Mouse (Mus musculus) left cerebral cortex, postnatal 4 days (tissue): Measurements from ENCODE around the gene Ass1. TPM values are rescaled to one million over a fixed set of nuclear protein-coding genes. Genes with fewer than 3 reads are reported as not detected.

ENCODE experiments used
- DNase-seq: peaks from one replicate; pipeline ENCODE4 v3.0.0-alpha.2; 2022
- intact Hi-C: fragments of 180-260 bp; cut with DNase I; formaldehyde crosslinking; loops from one replicate; pipeline ENCODE4 v1.15.1; 2025
- total RNA-seq, 2 experiments: library from RNA; stranded (reverse); gene quantifications; 2 replicates each; pipeline ENCODE4 v1.2.3; 2021

Gene Ass1
- 10 to 100 TPM; 14.7 to 18.2 TPM for total RNA-seq

DNA sequence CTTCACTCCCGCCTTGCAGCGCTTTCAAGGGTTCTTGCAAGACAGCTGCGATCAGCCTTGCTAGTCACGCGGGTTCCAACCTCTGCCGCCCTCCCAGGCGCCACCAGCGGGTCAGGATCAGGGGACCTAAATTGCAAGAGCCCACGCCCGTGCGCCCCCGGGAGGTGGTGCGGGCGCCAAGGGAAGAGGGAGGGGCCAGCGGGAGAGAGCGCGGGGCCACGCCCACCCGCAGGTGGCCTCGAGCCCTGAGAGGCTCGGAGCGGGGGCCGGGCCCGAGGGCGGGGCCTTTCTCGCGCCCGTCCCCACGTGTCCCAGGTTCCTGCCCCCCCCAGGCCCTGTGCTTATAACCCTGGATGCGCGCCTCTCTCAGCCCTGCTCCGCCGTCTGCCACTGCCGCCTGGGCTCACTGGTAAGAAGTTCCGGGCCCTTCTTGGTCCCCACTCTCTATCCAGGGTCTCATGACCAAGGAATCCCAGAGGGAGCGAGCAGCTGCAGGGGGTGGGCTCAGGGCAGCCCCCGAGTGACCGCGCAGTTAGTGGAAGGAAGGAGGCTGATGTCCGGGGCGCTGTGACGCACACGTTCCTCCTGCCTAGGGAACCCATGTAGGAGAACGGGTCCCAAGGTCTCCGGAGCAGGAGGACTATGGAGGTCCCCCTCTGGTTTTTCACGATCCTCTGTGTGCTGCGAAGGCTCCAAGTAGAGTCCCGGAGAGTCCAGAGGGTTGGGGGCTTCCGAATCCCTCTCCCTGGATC, at the start of gene Ass1:
TSS of gene Ass1 (plus strand) at position 277 of the 752 bp plus-strand sequence.
- intact Hi-C loops: no loop called here
- DNase-seq: peak; percentile 38

DNA sequence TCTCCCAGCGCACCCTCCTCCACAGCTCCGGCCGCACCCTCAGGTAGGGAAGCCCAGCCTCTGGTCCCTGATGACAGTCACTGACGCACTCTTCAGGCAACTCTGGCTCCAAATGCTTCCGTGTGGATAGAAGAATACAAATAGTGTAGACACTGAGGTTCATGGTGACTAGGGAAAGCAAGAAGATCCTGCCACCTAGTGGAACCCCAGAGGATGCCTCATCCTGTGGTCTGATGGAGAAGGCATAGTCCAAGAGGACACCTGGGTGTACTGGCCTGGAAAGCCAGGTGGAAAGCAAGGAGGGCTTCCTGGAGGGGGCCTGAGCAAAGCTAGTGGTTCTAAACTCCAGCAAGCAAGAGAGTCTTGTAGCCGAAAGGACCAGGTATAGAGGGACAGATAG, 49.1 kb upstream of the Ass1 start:
- intact Hi-C loops: no loop called here
- no peak for DNase-seq

DNA sequence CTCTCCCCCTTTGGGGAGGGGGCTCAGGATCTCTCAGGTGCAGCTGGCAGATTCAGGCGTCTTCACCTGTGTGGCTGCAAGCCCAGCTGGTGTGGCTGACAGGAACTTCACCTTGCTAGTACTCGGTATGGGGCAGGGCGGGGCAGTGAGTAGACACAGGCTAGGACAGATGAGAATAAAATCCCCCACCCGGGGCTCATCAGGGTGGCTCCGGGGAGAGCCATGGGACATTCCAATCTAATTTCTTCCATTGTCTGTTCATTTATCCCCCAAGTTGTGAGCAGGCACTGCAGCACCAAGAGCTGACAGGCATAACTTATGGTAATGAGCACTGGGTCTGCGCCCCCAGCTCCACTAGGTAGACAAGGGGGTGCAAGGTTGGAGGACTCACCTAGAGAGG, 47.4 kb upstream of the Ass1 start:
- no peak for DNase-seq
- intact Hi-C loops: no loop called here

DNA sequence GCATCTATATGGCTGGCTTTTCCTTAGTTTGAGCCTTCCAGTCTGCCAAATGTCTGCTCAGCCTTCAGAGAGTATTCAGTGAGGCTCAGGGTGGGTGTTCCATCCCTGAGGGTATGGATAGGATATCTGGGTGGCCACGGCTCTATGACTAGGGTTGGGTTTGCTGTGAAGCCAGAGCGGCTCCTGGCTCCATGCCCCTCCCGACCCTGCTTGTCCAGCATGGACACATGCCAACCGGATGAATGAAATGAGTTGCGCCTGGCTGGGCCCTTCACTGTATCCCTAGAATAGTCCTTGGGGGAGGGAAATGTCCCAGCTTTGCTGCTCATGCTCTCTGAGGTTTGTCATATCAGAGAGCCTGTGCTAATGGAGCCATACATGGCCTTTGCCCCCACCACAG, 38.5 kb upstream of the Ass1 start:
- intact Hi-C loops: no loop called here
- DNase-seq: peak; percentile 71

DNA sequence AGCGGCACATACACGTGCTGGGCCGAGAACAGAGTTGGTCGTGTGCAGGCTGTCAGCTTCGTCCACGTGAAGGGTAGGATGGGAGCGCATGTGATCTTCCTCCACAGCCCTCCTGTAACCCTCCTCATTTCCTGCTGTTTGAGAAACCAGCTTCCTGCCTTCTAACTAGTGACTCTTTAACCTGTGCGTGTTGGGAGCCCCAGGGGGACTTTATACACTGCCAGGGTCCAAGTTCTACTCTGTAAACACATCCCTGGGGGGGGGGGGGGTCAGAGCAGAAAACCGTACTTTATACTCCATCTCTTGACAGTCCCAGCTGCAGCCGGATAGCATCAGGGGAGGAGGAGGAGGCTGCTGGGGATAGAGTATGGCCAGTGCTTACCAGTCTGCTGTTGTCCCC, 35.3 kb upstream of the Ass1 start:
- DNase-seq: no peak
- intact Hi-C loops: no loop called here

DNA sequence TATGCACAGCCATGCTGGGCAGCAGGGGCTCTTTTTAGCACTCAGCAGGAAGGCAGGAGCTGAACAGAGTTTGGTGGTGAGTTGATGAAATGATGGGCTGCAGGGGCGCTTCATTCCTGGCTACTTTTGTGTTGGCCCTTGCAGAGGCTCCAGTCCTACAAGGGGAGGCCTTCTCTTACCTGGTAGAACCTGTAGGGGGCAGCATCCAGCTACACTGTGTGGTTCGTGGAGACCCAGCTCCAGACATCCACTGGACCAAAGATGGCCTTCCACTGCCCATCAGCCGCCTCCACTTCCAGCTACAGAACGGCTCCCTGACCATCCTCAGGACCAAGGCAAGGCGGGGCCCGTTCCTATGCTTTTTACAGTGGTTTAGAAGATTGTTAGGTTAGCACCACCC, 34.4 kb upstream of the Ass1 start:
- peak; percentile 45 for DNase-seq
- intact Hi-C loops: no loop called here

DNA sequence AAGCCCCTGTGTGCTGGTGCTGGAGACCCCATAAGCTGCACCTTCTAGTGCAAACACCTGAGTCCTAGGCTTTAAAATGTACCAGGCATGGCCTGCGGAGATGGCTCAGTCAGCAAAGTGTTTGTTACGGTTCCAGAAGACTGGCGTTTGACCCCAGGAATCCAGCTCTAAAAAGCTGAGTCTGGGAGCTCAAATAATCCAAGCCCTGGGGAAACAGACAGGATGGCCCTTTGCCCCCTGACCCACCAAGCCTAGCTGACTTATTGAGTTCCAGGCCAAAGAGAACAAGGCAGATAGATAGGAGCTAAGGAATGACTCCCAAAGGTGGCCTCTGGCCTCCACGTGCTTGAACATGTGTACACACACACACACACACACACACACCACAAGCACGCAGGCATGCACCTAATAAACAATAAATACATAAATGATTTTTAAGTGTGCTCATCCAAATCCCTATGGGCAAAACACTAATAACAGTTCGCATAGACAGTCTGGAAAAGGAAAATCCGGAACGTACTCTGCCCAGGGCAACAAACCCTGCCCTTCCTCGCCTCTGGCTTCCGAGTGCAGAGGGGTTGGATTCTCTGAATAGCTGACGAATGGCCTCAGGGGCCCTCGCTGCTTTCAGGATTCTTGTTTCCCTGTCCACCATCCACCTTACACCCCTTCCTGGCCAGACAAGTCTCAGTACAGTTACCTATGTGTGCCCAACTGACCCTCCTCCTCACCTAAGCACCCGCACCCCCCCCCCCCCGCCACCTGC, 32.3 kb upstream of the Ass1 start:
- DNase-seq: no peak
- intact Hi-C loops: no loop called here

DNA sequence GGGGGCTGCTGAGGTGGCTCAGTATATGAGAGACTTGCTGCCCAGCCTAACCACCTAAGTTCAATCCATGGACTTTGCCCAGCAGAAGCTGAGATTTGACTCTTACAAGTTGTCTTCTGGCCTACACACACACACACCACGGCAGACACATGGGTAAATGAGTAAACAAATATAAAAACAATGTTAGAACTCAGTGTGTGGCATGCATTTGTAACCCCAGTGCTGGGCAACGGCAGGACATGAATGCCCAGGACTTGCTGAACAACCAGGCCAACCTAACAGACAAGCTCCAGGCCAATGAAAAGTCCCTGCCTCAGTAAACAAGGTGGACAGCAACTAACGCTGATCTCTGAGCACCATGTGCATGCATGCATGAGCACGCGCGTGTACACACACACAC, 30.4 kb upstream of the Ass1 start:
- intact Hi-C loops: no loop called here

DNA sequence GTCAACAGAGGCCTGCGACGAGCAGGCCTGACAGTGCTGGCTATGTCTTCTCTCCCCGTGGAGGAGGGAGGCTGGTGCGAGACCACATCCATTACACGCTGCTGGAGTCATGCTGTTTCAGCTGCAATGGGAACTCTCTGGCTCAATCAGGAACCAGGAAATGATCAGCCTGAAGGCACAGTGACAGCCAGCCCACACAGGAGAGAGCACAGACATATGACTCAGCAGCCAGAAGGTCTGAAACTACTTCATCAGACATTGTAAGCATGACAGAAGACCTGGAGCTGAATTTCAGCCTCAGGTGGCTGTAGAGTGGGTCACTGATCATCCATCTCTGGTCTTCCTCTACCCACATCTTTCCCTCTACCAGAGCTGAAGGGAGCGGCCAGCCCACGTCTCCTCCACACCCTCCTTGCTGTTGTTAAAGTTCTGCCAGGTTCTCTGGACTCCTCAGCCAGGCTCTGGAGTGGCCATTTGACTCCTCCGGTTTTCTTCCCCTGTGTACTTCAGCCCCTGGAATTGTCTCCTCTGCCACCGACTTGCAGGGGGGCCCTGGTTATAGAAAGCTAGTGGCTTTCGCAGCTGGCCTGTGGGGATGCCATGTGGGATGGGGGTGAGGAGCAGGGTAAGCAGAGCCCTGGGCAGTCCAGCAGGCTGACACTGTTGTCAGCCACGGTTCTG, 27.4 kb upstream of the Ass1 start:
- no peak for DNase-seq
- intact Hi-C loops: no loop called here

More for the DNA sequence above, 30.4 kb upstream of the Ass1 start:
- DNase-seq: no peak

DNA sequence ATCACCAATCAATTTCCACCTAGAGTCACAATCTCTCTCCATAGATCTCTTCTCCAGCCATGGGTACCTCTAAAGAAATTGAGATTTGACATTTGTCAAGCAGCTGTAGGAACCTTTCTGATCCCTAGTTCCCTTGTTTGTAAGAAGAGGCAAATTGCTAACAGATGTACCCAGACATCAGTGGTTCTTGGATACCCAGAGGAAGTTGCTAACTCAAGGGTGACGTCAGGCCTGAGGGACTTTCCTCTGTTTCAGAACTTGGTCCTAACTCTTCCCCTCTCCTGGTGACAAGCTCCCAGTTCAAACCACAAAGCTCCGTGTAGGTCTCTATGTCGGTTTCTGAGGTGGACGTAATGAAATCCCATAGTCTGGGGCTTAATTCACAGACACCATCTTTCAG, 24.0 kb upstream of the Ass1 start:
- DNase-seq: no peak
- intact Hi-C loops: no loop called here

DNA sequence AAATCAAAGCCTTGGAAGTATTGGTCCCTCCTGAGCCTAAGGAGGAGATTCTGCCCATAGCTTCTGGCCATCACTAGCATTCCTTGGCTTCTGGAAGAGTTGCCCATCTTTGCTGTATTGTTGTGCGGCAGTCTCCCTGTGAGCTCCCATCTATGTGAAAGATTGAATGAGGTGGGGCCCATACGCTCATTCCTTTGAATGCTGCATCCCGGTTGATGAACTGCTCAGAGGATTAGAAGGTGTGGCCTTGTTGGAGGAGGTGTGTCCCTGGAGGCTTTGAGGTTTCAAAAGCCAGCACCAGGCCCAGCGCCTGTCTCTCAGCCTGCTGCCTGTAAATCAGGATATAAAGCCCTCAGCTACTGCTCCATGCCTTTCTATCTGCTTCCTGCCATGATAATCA, 23.6 kb upstream of the Ass1 start:
- no peak for DNase-seq
- intact Hi-C loops: no loop called here

DNA sequence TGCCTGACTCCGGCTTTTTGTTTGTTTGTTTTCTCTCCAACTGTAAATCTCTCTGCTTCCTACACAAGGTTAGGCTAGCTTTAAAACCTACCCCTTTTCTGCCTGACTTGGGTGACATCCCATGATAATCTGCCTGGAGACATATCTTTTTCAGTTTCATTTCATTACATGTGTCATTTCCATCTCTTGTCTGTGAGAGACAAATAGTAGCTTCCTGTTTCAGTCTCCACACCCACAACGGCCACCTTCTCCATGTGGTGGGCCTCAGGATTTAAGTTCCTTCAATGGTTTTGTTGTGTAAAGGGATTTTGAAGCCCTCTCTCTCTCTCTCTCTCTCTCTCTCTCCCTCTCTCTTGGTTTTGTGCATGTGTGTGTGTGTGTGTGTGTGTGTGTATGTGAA, 22.5 kb upstream of the Ass1 start:
- no peak for DNase-seq
- intact Hi-C loops: no loop called here

DNA sequence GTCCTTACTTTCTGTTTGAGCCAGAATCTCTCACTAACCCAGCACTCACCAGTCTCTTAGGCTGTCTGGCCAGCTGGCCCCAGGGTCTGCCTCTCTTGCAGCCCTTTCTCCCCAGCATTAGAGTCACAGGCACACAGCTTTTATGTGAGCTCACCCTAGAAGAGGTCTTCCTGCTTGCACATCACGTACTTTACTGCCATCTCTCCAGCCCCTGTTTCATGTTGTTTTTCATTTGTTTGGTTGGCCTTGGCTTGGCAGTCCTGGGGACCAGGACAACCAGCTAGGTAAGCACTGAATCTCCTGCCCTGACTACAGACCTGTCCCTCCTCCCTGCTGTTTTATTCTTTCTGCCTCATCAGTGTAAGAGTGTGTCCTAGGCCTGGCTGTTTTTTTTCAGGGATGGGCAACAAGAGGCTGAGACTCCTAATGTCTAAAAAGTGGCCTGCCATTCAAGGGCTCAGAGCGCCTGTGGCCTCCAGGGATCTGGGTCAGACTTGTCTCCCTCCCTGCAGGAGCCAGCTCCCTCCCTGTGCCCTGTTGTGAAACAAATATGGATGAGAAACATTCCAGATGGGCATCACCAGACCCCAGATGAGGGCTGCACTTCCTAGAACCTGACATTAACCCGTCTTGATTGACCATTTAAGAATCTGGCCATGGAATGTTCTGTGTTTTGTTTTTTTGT, 21.1 kb upstream of the Ass1 start:
- intact Hi-C loops: no loop called here
- no peak for DNase-seq

DNA sequence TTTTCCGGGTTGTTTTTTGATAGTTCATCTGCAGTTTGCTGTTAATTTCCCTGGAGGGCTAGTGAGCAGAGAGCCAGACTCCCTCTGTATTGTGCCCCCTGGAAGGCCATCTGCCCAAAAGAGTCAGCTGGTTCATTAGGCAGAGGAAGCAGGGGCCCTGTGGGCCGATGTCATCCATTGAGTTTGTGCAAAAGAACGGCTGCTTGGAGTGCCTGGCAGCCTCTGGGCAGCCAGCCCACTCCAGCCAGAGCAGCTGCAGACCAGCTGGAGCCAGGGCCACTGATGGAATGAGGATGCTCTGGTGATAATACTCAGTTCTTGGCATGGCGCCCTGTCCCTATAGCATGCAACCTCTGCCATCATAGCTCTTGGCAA, 20.6 kb upstream of the Ass1 start:
- DNase-seq: peak; percentile 90
- intact Hi-C loops: no loop called here

DNA sequence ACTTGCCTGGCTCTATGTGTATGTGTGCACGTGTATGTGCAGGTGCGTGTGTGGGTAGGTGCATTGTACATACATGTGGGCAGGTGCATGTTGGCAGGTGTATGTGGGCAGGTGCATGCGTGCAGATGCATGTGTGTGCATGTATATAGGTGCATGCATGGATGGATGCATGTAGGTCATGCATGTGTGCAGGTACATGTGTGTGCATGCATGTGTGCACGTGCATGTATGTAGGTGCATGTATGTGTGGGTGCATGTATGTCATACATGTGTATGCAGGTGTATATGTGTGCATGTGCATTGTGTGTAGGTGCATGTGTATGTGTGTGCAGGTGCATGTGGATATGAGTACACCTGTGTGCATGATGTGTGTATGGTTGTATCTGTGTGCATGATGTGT, 20.1 kb upstream of the Ass1 start:
- DNase-seq: no peak

DNA sequence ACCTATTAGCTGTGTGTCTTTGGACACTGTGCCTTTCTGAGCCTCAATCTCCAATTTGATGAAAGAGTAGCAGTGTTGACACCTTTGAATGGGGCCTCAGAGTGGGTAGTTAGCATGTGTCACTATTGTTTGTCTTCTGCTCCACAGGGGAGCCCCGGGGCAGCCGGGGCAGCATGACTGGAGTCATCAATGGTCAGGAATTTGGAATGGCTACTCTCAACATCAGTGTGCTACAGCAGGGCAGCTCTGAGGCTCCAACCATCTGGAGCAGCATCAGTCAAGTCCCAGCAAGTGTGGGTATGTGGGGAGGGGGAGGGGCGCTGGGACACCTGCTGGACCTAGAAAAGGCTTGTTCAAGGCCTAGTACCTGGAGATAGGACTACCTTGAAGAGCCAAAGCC, 19.3 kb upstream of the Ass1 start:
- DNase-seq: no peak
- intact Hi-C loops: no loop called here

More for the DNA sequence above, 20.1 kb upstream of the Ass1 start:
- intact Hi-C loops: no loop called here

DNA sequence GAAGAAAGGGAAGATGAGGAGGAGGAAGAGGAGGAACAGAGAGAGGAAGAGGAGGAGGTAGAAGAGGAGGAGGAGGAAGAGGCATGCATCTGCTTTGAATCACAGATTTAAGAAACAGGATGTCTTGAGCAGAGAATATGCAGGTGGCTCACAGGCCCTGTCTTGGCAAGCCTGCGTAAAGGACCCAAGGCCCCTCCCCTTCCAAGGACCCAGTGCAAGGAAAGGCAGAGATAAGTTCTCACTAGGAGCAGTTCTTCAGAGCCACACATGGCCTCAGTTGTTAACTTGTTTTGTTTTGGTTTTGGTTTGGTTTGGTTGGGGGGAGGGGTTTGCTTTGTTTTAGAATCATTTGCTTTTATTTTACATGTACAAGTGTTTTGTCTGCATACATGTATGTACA, 18.5 kb upstream of the Ass1 start:
- intact Hi-C loops: no loop called here
- DNase-seq: no peak

DNA sequence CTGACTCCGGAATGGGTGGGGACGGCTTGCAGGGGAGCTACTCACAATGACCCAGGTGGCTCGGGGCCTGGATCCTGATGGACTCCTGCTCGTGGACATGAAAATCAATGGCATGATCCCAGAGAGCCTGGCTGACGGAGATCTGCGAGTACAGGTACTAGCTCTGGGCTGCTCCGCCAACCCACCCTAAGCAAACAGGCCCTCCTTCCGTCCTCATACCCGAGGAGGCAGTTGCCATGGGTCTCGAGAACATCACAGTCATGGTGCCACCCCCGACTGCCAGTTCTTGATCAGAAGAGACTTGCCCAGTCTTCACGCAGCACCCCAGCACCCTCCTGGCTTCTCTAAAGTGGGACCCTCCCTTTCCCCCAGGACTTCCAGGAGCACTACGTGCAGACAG, 17.0 kb upstream of the Ass1 start:
- intact Hi-C loops: no loop called here
- DNase-seq: no peak

DNA sequence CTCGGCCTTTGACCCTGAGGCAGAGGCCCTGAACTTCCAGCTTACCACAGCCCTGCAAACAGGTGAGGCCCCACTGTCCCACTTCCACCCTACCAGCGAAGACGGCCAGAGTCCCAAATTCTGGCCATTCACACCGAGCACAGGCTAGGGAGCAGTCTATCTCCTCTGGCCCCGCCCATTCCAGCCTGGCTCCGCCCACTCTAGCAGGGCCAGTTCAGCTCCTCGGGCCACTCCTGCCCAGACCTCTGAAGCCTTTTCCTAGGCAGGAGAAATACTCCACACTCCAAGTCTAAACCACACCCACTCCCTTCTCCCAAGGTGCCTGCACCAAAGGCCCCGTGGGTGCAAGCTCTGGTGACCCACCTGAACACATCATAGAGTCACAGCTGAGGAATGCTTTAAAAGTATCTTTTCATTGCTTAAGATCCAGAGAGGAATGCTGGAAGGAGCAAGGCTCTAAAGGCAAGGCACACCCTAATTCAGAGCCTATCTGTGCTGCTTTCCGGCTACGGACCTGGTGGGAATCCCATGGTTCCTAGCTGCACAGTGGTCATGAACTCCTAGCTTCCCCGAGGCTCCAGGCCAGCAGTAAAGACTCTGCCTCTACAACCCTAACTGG, 16.3 kb upstream of the Ass1 start:
- intact Hi-C loops: no loop called here
- DNase-seq: no peak

DNA sequence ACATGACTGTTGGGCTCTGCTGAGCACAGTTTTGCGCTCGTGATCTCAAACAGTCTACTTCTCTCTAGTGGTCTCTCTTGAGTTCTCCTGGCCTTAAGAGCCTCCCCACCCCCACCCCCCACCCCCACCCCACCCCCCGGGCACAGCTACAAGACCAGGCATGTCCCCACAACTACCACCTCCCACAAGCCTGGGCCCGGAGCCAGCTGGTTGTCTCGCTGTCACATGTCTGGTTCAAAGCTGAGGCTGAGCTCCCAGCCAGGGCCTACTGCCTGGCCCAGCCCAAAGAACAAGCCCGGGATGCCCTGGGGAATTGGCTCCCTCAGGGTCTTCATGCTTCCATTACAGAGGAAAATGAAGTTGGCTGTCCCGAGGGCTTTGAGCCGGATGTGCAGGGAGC, 15.7 kb upstream of the Ass1 start:
- peak; percentile 75 for DNase-seq
- intact Hi-C loops: no loop called here

DNA sequence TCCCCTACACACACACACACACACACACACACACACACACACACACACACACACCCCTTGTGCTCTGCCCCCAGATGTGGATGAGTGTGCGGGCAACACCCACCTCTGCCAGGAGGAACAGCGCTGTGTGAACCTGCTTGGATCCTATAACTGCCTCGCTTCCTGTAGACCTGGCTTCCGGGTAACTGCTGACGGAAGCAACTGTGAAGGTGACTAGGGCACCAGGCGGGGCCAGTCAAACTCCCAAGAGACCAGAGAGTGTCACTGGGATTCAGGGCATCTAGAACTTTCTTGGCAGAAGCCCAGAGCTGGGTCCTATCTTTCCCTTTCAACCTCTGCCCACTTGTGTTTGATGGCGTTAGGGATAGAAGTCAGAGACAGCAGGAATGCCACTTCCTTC, 14.6 kb upstream of the Ass1 start:
- no peak for DNase-seq
- intact Hi-C loops: no loop called here
